Mouse (Mus musculus): ENCODE measurements around the gene Crmp1. TPM values are rescaled to one million over a fixed set of nuclear protein-coding genes. Genes with fewer than 3 reads are reported as not detected.
A peak's percentile ranks its signal among the peaks of the same experiment; 100 is the strongest.

Gene Crmp1
- total and polyA plus RNA-seq, 3 experiments: not detected

DNA sequence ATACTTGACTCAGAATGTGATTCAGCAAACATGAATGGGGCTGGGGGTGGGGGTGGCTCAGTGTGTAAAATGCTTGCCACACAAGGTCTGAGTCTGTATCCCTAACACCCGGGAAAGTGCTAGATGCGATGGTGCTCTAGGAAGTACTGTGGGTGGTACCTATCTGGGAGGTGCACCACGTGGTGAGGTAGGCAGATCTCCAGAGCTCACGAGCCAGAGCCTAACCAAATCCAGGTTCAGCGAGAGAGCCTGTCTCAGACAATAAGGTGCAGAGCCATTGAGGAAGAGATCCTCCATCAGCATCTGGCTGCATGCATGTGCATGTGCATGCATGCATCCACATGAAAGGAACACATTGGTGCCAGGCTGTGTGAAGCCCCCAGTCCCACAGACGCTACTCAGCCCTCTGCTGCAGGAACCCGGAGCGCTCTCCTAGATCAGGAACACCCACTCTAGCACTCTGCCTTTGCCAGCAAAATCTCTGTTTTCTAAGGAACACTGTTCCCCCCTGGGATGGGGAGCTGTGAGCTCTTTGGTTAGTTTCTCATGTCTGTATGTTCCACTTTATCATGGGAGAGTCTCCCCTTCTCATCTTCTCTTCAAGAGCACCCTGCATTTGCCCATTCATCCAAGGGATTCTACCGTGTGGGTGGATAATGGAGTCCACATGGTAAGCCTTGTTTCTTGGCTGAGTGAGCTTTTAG lies 10.5 kb downstream of the Crmp1 start:
- no peaks in the 10 kb centered on the region for H3K79me2 ChIP-seq (ENCODE audit: control insufficient read depth, insufficient read depth, low read length, poor library complexity)
- no peaks in the 10 kb centered on the region for H3K36me3 ChIP-seq (ENCODE audit: control insufficient read depth in 1 of 2, insufficient read depth in 2 of 2, low read length in 2 of 2)
- H3K9me3 ChIP-seq (replicated peaks; ENCODE audit: insufficient read depth, low read length): no peaks in the 10 kb centered on the region
- H3K4me3 ChIP-seq (ENCODE audit: control insufficient read depth in 1 of 2, insufficient read depth in 1 of 2, low read depth in 2 of 2, low read length in 2 of 2): no peak overlapping the region
- H3K4me1 ChIP-seq (ENCODE audit: control insufficient read depth in 1 of 2, insufficient read depth in 2 of 2, low read length in 2 of 2): no peaks in the 10 kb centered on the region
- no peaks in the 10 kb centered on the region for H3K27me3 ChIP-seq (ENCODE audit: control insufficient read depth in 1 of 2, insufficient read depth in 2 of 2, low read length in 2 of 2)
- TF ChIP-seq GATA1 (IDR thresholded peaks at IDR 0.05; ENCODE audit: low read depth, low read length) (no peak), POLR2AphosphoS2 (IDR thresholded peaks at IDR 0.05; ENCODE audit: low read length) (no peak), RAD21 (IDR thresholded peaks at IDR 0.05; ENCODE audit: low read depth, low read length) (no peak), MEF2A (IDR thresholded peaks at IDR 0.05; ENCODE audit: extremely low read depth, insufficient replicate concordance, low read depth, low read length, poor library complexity, severe bottlenecking) (no peak), CTCF (IDR thresholded peaks at IDR 0.05 in 2 of 3, conservative IDR thresholded peaks at IDR 0.05 in 1 of 3; ENCODE audit: control insufficient read depth in 1 of 3, insufficient read depth in 1 of 3, low read depth in 2 of 3, low read length in 3 of 3, poor library complexity in 1 of 3, severe bottlenecking in 1 of 3) (no peak), ZNF384 (IDR thresholded peaks at IDR 0.05; ENCODE audit: low read depth, low read length) (no peak), ZKSCAN1 (IDR thresholded peaks at IDR 0.05; ENCODE audit: low read depth, low read length) (no peak), GABPA (IDR thresholded peaks at IDR 0.05; ENCODE audit: low read depth, low read length) (no peak), EP300 (IDR thresholded peaks at IDR 0.05; ENCODE audit: low read depth in 1 of 2, low read length in 2 of 2) (no peak), ZC3H11A (IDR thresholded peaks at IDR 0.05; ENCODE audit: low read depth, low read length) (no peak), POLR2A (IDR thresholded peaks at IDR 0.05; ENCODE audit: control insufficient read depth in 1 of 2, insufficient read depth in 1 of 2, low read depth in 1 of 2, low read length in 2 of 2, poor library complexity in 1 of 2) (no peak)
- no peak for DNase-seq (ENCODE audit: low read depth, low spot score)
- no peak overlapping the region for H3K27ac ChIP-seq (ENCODE audit: control insufficient read depth, low read depth, low read length)
- no peak overlapping the region for H3K9ac ChIP-seq (ENCODE audit: control insufficient read depth, low read depth, low read length, poor library complexity, severe bottlenecking)

DNA sequence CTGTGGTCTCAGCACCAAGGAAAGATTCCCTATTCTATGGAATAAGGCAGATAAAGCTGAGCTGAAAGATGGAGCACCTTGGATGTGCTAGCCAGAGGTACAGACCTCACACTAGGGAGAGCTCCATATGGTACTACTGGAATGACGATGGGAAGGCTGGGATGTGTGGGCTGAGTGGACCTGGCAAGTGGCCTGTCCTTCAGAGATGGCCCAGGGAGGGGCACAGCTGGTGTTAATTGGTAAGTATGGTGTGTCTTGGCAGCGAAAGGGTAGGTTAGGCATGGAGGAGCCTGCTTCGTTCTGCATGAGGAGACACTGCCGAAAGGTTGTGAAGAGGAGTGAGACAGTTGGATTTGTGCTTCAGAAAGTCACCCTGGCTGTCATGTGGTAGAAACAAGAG lies 12.8 kb downstream of the Crmp1 start:
- DNase-seq (ENCODE audit: low read depth, low spot score): no peak
- H3K4me3 ChIP-seq (ENCODE audit: control insufficient read depth in 1 of 2, insufficient read depth in 1 of 2, low read depth in 2 of 2, low read length in 2 of 2): no peak overlapping the region
- H3K4me1 ChIP-seq (ENCODE audit: control insufficient read depth in 1 of 2, insufficient read depth in 2 of 2, low read length in 2 of 2): no peaks in the 10 kb centered on the region
- no peak overlapping the region for H3K9ac ChIP-seq (ENCODE audit: control insufficient read depth, low read depth, low read length, poor library complexity, severe bottlenecking)
- H3K27ac ChIP-seq (ENCODE audit: control insufficient read depth, low read depth, low read length): no peak overlapping the region
- TF ChIP-seq SIN3A (IDR thresholded peaks at IDR 0.05; ENCODE audit: low read length): no peak
- no peak for TF ChIP-seq EP300 (IDR thresholded peaks at IDR 0.05; ENCODE audit: low read depth in 1 of 2, low read length in 2 of 2)
- no peak for TF ChIP-seq E2F4 (IDR thresholded peaks at IDR 0.05; ENCODE audit: borderline replicate concordance, low read depth, low read length)
- TF ChIP-seq ZC3H11A (IDR thresholded peaks at IDR 0.05; ENCODE audit: low read depth, low read length): no peak
- no peak for TF ChIP-seq ZMIZ1 (IDR thresholded peaks at IDR 0.05; ENCODE audit: low read depth, low read length)
- no peaks in the 10 kb centered on the region for H3K27me3 ChIP-seq (ENCODE audit: control insufficient read depth in 1 of 2, insufficient read depth in 2 of 2, low read length in 2 of 2)
- no peaks in the 10 kb centered on the region for H3K36me3 ChIP-seq (ENCODE audit: control insufficient read depth in 1 of 2, insufficient read depth in 2 of 2, low read length in 2 of 2)
- H3K79me2 ChIP-seq (ENCODE audit: control insufficient read depth, insufficient read depth, low read length, poor library complexity): no peaks in the 10 kb centered on the region
- H3K9me3 ChIP-seq (replicated peaks; ENCODE audit: insufficient read depth, low read length): no peaks in the 10 kb centered on the region

GRCm38 (mm10) chr5:37256823-37257222 lies 15.1 kb downstream of the Crmp1 start:
- Histone ChIP-seq H3K4me1 (ENCODE audit: control insufficient read depth in 1 of 2, insufficient read depth in 2 of 2, low read length in 2 of 2) (no peaks in the 10 kb centered on the region), H3K27ac (ENCODE audit: control insufficient read depth, low read depth, low read length) (no peak overlapping the region), H3K36me3 (ENCODE audit: control insufficient read depth in 1 of 2, insufficient read depth in 2 of 2, low read length in 2 of 2) (no peaks in the 10 kb centered on the region), H3K27me3 (ENCODE audit: control insufficient read depth in 1 of 2, insufficient read depth in 2 of 2, low read length in 2 of 2) (no peaks in the 10 kb centered on the region), H3K79me2 (ENCODE audit: control insufficient read depth, insufficient read depth, low read length, poor library complexity) (no peaks in the 10 kb centered on the region), H3K9me3 (replicated peaks; ENCODE audit: insufficient read depth, low read length) (no peaks in the 10 kb centered on the region), H3K9ac (ENCODE audit: control insufficient read depth, low read depth, low read length, poor library complexity, severe bottlenecking) (no peak overlapping the region), H3K4me3 (ENCODE audit: control insufficient read depth in 1 of 2, insufficient read depth in 1 of 2, low read depth in 2 of 2, low read length in 2 of 2) (no peak overlapping the region)
- 0 out of 2 replicates have a peak, but pooled peaks have one; percentile 8 for TF ChIP-seq MXI1 (IDR thresholded peaks at IDR 0.05; ENCODE audit: low read depth, low read length)
- TF ChIP-seq CHD1 (IDR thresholded peaks at IDR 0.05; ENCODE audit: low read depth, low read length): no peak
- DNase-seq (ENCODE audit: low read depth, low spot score): no peak

Data from MEL (cell line).